Mouse (Mus musculus) embryonic facial prominence, embryonic 11.5 days (tissue): Measurements from ENCODE around the gene Cnih1. TPM values are rescaled to one million over a fixed set of nuclear protein-coding genes. Genes with fewer than 3 reads are reported as not detected.
"Not testable (repeated sequence)": the region's sequence is repeated elsewhere in the genome, so short reads cannot be mapped to it uniquely, and the experiment has no call there.

Source experiments
- ATAC-seq: fragments of 200-750 bp; cut with Nextera tagmentation; replicated peaks from 2 replicates; pipeline ENCODE4 v1.8.0; 2017; ENCODE audit warnings: low read depth; ENCODE audit not compliant: insufficient number of reproducible peaks, low FRiP score, low TSS enrichment
- DNase-seq: peaks from one replicate; pipeline ENCODE4 v3.0.0-alpha.2; 2015; ENCODE audit warnings: low spot score
- H3K27ac ChIP-seq: fragments of 300-500 bp; sonication (generic); replicated peaks from 2 replicates; pipeline ENCODE4 v1.5.1; 2014; ENCODE audit warnings: mild to moderate bottlenecking, low read depth, low read length, control low read depth
- H3K27me3 ChIP-seq: fragments of 300-500 bp; sonication (generic); 2 replicates; pipeline ENCODE4 v1.6.1; 2014; ENCODE audit warnings: mild to moderate bottlenecking, low read length, moderate library complexity, mixed read lengths; ENCODE audit not compliant: control insufficient read depth, insufficient read depth
- H3K36me3 ChIP-seq: fragments of 300-500 bp; sonication (generic); replicated peaks from 2 replicates; pipeline ENCODE4 v1.6.1; 2014; ENCODE audit warnings: low read depth, mild to moderate bottlenecking, low read length, moderate library complexity, mixed read lengths; ENCODE audit not compliant: control insufficient read depth, insufficient read depth
- H3K4me1 ChIP-seq: fragments of 300-500 bp; sonication (generic); 2 replicates; pipeline ENCODE4 v1.6.1; 2014; ENCODE audit warnings: low read length, mixed read lengths; ENCODE audit not compliant: control insufficient read depth, insufficient read depth
- H3K4me2 ChIP-seq: fragments of 300-500 bp; sonication (generic); 2 replicates; pipeline ENCODE4 v1.6.1; 2014; ENCODE audit warnings: low read depth, mild to moderate bottlenecking, control low read depth, low read length, moderate library complexity
- H3K4me3 ChIP-seq: fragments of 300-500 bp; sonication (generic); 2 replicates; pipeline ENCODE4 v1.5.1; 2014; ENCODE audit warnings: low read depth, low read length, control low read depth
- H3K9ac ChIP-seq: fragments of 300-500 bp; sonication (generic); replicated peaks from 2 replicates; pipeline ENCODE4 v1.6.1; 2014; ENCODE audit warnings: mild to moderate bottlenecking, control low read depth, low read length
- H3K9me3 ChIP-seq: fragments of 300-500 bp; sonication (generic); replicated peaks from 2 replicates; pipeline ENCODE4 v1.6.1; 2016; ENCODE audit warnings: mild to moderate bottlenecking, low read length, inconsistent platforms, mixed read lengths; ENCODE audit not compliant: control insufficient read depth
- WGBS: fragments of 180-500 bp; shearing (Covaris S2); extraction: QIAGEN DNeasy Blood & Tissue Kit; methylation state at CpG from one replicate; pipeline ENCODE4 v1.1.7; 2014; 5-methylcytosine and 5-hydroxymethylcytosine counted together
- polyA plus RNA-seq: library from polyadenylated mRNA; unstranded; fragments of >200 nt; fragmentation: Nextera tagmentation; extraction: Ambion mirVana; gene quantifications from 2 replicates; pipeline ENCODE4 v1.2.1, GENCODE M21; 2014

Cnih1 gene
- polyA plus RNA-seq, 1 experiment from 2014 or later: 235 TPM

- H3K27me3 ChIP-seq: no peaks in the 10 kb centered on the region
- DNase-seq (peak; percentile 93), ATAC-seq (peak; percentile 99)
- under 1% methylated on average over 54 of the region's 54 CpGs for WGBS
- no peaks in the 10 kb centered on the region for H3K36me3 ChIP-seq
- peaks cover 3% of the 10 kb centered on the region; the same call in 1 of the 2 replicates for H3K4me1 ChIP-seq
- H3K27ac ChIP-seq: no peak within 1 kb of the TSS
- H3K9me3 ChIP-seq: no peaks in the 10 kb centered on the region
- peak within 1 kb of the TSS; percentile 73 for H3K9ac ChIP-seq
- H3K4me2 ChIP-seq: peak within 1 kb of the TSS; percentile 89
- peak within 1 kb of the TSS; percentile 67 for H3K4me3 ChIP-seq
Measured at GRCm38 (mm10) chr14:46760355-46761029, 27.7 kb downstream of the Cnih1 start, which contains the start of gene Cdkn3. TSS of gene Cdkn3 (plus strand) at chr14:46760541.

- ATAC-seq (0 out of 2 replicates have a peak, but pooled peaks have one; percentile 4), DNase-seq (no peak)
- Histone ChIP-seq H3K4me2 (peak overlapping the region; percentile 89), H3K27ac (no peak overlapping the region), H3K36me3 (no peaks in the 10 kb centered on the region), H3K4me1 (peaks cover 3% of the 10 kb centered on the region; the same call in 1 of the 2 replicates), H3K27me3 (no peaks in the 10 kb centered on the region), H3K9me3 (no peaks in the 10 kb centered on the region), H3K4me3 (peak overlapping the region; percentile 67), H3K9ac (no peak overlapping the region)
- 1% methylated on average over 7 of the region's 7 CpGs for WGBS
Measured at GRCm38 (mm10) chr14:46759970-46760354, 28.2 kb downstream of the Cnih1 start.

DNA sequence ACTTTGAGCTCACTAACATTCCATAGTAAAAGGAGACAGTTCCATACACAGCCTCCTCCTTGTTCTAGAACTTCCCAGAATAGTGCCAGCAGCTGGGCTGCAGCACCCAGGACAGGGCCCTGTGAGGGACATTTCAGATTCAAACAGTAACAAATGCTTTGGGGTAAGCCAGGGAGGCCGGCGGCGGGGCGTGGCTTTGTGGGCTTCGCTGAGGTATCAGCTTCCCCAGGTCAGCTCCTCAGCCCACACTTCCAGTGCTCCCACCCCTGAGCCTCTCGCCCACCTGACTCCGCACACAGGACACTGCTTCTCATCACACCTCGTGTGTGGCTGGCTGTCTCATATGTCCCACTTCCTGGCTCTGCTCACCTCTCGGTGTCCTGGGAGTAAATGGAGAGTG, 30.5 kb downstream of the Cnih1 start:
- Histone ChIP-seq H3K27me3 (no peaks in the 10 kb centered on the region), H3K9me3 (no peaks in the 10 kb centered on the region), H3K9ac (no peak overlapping the region), H3K4me2 (no peak overlapping the region), H3K4me1 (peaks cover 3% of the 10 kb centered on the region; the same call in 1 of the 2 replicates), H3K27ac (no peak overlapping the region), H3K36me3 (no peaks in the 10 kb centered on the region), H3K4me3 (no peak overlapping the region)
- 47% methylated on average over 9 of the region's 9 CpGs for WGBS
- DNase-seq (no peak), ATAC-seq (no peak)

DNA sequence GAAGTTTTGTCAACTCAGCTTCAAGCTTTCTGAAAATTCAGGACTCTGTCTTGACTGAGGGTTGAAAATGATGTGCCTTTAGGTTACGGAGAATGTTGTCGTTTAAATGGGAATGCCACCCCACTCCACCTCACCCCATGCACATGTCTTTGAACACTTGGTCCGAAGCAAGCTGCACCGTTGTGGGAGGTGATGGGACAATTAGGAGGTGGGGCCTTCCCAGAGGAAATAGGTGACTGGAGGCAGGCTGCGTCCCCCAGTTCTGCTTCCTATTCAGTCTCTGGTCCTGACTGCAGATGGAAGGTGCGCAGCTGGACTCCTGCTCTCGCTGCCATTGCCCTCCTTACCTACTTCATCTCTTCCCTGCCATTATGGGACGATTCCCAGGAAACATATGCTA, 32.4 kb downstream of the Cnih1 start:
- no peak for ATAC-seq
- Histone ChIP-seq H3K9me3 (no peaks in the 10 kb centered on the region), H3K4me1 (no peaks in the 10 kb centered on the region), H3K27me3 (no peaks in the 10 kb centered on the region), H3K4me3 (no peak overlapping the region), H3K27ac (no peak overlapping the region), H3K9ac (no peak overlapping the region), H3K36me3 (no peaks in the 10 kb centered on the region), H3K4me2 (no peak overlapping the region)
- no peak for DNase-seq
- 87% methylated on average over 8 of the region's 8 CpGs for WGBS

DNA sequence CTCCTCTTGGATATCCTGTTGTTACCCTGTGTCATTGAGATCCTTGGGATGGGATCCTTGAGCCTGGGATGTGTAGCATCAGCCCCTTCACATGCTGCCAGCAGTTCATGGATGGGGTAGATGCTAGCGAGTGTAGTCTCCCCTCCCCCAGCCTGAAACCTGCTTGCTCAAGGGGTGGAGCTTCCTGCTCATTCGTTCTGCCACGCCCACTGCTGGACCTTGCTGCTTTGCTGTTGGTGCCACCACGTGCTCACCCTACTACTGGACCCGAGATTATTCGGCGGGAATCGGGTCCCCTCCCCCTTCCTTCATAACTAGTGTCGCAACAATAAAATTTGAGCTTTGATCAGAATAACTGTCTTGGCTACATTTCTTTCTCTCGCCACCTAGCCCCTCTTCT, 33.8 kb downstream of the Cnih1 start:
- not testable (repeated sequence) for H3K9me3 ChIP-seq, ATAC-seq, DNase-seq, H3K4me1 ChIP-seq, H3K36me3 ChIP-seq, H3K4me2 ChIP-seq, H3K9ac ChIP-seq, H3K27me3 ChIP-seq, H3K4me3 ChIP-seq, H3K27ac ChIP-seq
- 65% methylated on average over 8 of the region's 10 CpGs for WGBS

- no peak overlapping the region for H3K27ac ChIP-seq
- no peaks in the 10 kb centered on the region for H3K9me3 ChIP-seq
- no peak overlapping the region for H3K4me2 ChIP-seq
- H3K4me3 ChIP-seq: no peak overlapping the region
- H3K9ac ChIP-seq: no peak overlapping the region
- DNase-seq (no peak), ATAC-seq (no peak)
- no peaks in the 10 kb centered on the region for H3K4me1 ChIP-seq
- H3K36me3 ChIP-seq: no peaks in the 10 kb centered on the region
- H3K27me3 ChIP-seq: no peaks in the 10 kb centered on the region
- 89% methylated on average over 8 of the region's 8 CpGs for WGBS
Measured at GRCm38 (mm10) chr14:46745413-46745812, 42.8 kb downstream of the Cnih1 start.

DNA sequence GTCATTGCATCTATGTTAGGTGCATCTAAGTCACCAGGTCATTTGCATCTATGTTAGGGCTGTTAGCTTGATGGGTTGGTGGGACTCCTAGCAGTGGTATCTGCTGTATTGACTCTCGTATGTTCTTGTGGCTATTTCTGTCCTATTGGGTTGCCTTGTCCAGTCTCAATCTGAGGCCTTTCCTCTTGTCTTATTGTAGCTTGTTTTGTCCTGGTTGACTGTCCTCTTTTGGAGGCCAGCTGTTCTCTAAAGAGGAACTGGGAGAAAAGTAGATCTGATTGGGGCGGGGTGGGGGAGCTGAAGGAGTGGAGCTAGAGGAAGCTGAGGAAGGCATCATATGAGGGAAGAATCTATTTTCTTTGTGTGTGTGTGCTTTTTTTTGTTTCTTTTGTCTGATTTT, 45.5 kb downstream of the Cnih1 start:
- Histone ChIP-seq H3K4me1 (no peaks in the 10 kb centered on the region), H3K36me3 (no peaks in the 10 kb centered on the region), H3K9ac (no peak overlapping the region), H3K27me3 (no peaks in the 10 kb centered on the region), H3K27ac (no peak overlapping the region), H3K4me2 (no peak overlapping the region), H3K4me3 (no peak overlapping the region), H3K9me3 (no peaks in the 10 kb centered on the region)
- DNase-seq: no peak
- ATAC-seq: no peak
- 90% methylated on average over 2 of the region's 2 CpGs for WGBS

DNA sequence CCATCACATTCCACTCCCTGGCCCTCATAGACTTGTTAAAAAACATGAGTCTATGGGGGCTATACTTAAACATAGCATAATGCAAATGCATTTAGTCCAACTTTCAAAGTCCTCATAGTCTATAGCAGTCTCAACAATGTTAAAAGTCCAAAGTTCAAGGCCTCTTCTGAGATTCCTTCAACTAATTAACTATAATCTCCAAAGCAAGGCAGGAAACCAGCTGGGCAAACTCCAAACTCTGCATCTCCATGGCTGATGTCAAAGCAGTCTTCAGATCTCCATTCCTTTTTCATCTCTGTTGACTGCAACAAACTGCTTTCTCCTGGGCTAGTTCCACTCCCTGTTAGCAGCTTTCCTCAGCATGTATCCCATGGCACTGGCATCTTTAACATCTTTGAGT, 50.9 kb downstream of the Cnih1 start:
- ATAC-seq, H3K27ac ChIP-seq, H3K27me3 ChIP-seq, H3K36me3 ChIP-seq, DNase-seq, H3K9ac ChIP-seq, H3K4me2 ChIP-seq, H3K4me3 ChIP-seq, H3K4me1 ChIP-seq, H3K9me3 ChIP-seq: not testable (repeated sequence)
